Mouse (Mus musculus): ENCODE measurements around the gene Ifitm1. TPM values are rescaled to one million over a fixed set of nuclear protein-coding genes. Genes with fewer than 3 reads are reported as not detected.
A peak's percentile ranks its signal among the peaks of the same experiment; 100 is the strongest.

The Ifitm1 gene
- polyA plus RNA-seq, 2 experiments, result 30.9 to 35.7 TPM

- Histone ChIP-seq H3K4me2 (ENCODE audit: low read depth) (peak overlapping the region; percentile 63; the same call in 1 of the 2 replicates), H3K36me3 (replicated peaks; ENCODE audit: control insufficient read depth, insufficient read depth, low read depth) (no peaks in the 10 kb centered on the region), H3K4me1 (replicated peaks; ENCODE audit: control insufficient read depth in 2 of 2, insufficient read depth in 2 of 2, low read length in 1 of 2) (peaks cover 3 to 18% of the 10 kb centered on the region in 2 experiments; a peak in 3 of 4 replicates), H3K27ac (no peak overlapping the region), H3K9me3 (ENCODE audit: control insufficient read depth, low read length) (no peaks in the 10 kb centered on the region), H3K4me3 (ENCODE audit: insufficient read depth in 1 of 2, low read depth in 2 of 2, low read length in 2 of 2) (no peak overlapping the region), H3K9ac (replicated peaks) (no peak overlapping the region), H3K27me3 (ENCODE audit: control insufficient read depth, insufficient read depth, low read length) (no peaks in the 10 kb centered on the region)
- no peak for TF ChIP-seq EP300 (IDR thresholded peaks at IDR 0.05; ENCODE audit: low read depth)
- ATAC-seq (ENCODE audit: insufficient read depth), result no peak
- WGBS (ENCODE audit: insufficient replicate concordance), result 49% methylated on average over 11 of the region's 11 CpGs
- no peak for DNase-seq (ENCODE audit: low read depth in 3 of 3, low spot score in 3 of 3)
Observed at GRCm38 (mm10) chr7:140953133-140953532, 13.9 kb upstream of the Ifitm1 start.

DNA sequence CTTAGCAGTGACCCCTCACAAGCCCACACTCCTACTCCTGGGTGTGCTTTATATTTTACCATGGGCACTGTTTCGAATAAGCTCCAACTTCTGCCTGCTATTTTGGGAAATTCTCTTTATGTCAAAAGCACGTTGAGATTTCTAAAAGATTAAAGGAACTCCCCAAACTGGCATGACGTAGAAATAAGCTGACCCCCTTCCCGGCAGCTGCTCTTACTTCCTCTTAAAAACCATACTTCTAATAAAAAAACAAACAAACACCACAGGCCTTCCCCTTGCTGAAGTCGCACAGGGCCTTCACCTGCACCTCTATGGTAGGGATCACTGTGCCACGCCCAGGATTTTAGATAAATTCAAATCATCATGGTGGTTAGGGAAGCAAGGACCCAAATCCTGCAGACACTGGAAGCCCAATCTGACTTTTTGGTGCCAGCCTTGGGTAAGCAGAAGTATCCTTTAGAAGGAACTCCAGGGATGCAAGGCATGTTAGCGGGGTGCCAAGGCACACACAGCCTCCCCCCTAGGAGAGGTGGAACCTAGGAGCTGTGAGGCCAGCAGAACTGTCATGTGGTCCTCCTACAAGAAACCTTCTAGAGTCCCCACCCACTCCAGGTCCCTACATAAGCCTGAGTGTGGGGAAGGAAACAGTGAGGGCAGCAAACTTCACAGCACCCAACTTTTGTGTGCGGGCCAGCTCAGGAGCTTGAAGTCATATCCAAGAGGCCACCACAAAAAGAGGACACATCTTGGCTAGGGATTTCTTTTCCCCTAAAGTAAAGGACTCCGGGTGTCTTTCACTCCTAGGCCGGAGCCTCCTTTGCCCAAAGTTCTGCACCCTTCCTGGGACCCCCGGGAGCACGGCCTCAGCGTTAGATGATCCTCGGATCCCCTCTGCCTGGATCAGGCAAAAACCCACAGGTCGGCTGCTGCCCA is 13.0 kb upstream of the Ifitm1 start:
- ATAC-seq (ENCODE audit: insufficient read depth), result no peak
- Histone ChIP-seq H3K9ac (replicated peaks) (no peak overlapping the region), H3K27me3 (ENCODE audit: control insufficient read depth, insufficient read depth, low read length) (no peaks in the 10 kb centered on the region), H3K4me1 (replicated peaks; ENCODE audit: control insufficient read depth in 2 of 2, insufficient read depth in 2 of 2, low read length in 1 of 2) (peaks cover 3 to 15% of the 10 kb centered on the region in 2 experiments; a peak in 3 of 4 replicates), H3K36me3 (replicated peaks; ENCODE audit: control insufficient read depth, insufficient read depth, low read depth) (no peaks in the 10 kb centered on the region), H3K4me2 (ENCODE audit: low read depth) (peak overlapping the region; percentile 63), H3K27ac (no peak overlapping the region), H3K4me3 (ENCODE audit: insufficient read depth in 1 of 2, low read depth in 2 of 2, low read length in 2 of 2) (peak overlapping the region; percentile 43 to 51), H3K9me3 (ENCODE audit: control insufficient read depth, low read length) (no peaks in the 10 kb centered on the region)
- 27% methylated on average over 15 of the region's 15 CpGs for WGBS (ENCODE audit: insufficient replicate concordance)
- TF ChIP-seq EP300 (IDR thresholded peaks at IDR 0.05; ENCODE audit: low read depth) (no peak), CTCF (IDR thresholded peaks at IDR 0.05; ENCODE audit: low read depth) (no peak)
- no peak for DNase-seq (ENCODE audit: low read depth in 3 of 3, low spot score in 3 of 3)

DNA sequence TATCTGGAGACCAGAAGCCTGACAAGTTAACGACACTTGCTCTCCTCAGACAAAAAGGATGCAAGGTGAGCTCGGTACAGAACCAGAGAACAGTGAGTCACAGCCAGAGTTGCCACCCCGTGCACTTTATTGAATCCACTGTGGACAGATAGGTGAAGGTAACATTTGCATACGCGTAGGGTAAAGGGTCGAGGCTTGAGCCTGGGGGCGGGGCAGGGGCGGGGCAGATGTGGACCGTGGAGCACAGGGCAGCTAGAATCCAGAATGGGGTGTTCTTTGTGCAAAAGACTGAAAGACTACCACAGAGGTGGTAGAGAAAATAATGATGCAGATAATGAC is 12.3 kb upstream of the Ifitm1 start:
- Histone ChIP-seq H3K27ac (no peak overlapping the region), H3K27me3 (ENCODE audit: control insufficient read depth, insufficient read depth, low read length) (no peaks in the 10 kb centered on the region), H3K9me3 (ENCODE audit: control insufficient read depth, low read length) (no peaks in the 10 kb centered on the region), H3K4me2 (ENCODE audit: low read depth) (peak overlapping the region; percentile 63), H3K4me3 (ENCODE audit: insufficient read depth in 1 of 2, low read depth in 2 of 2, low read length in 2 of 2) (peak overlapping the region; percentile 51 to 86), H3K36me3 (replicated peaks; ENCODE audit: control insufficient read depth, insufficient read depth, low read depth) (no peaks in the 10 kb centered on the region), H3K4me1 (replicated peaks; ENCODE audit: control insufficient read depth in 2 of 2, insufficient read depth in 2 of 2, low read length in 1 of 2) (peaks cover 3 to 16% of the 10 kb centered on the region in 2 experiments; a peak in 3 of 4 replicates), H3K9ac (replicated peaks) (no peak overlapping the region)
- 4% methylated on average over 9 of the region's 9 CpGs for WGBS (ENCODE audit: insufficient replicate concordance)
- no peak for ATAC-seq (ENCODE audit: insufficient read depth)
- TF ChIP-seq CTCF (IDR thresholded peaks at IDR 0.05; ENCODE audit: low read depth), result no peak
- no peak for TF ChIP-seq EP300 (IDR thresholded peaks at IDR 0.05; ENCODE audit: low read depth)
- DNase-seq (ENCODE audit: low read depth in 3 of 3, low spot score in 3 of 3), result no peak

DNA sequence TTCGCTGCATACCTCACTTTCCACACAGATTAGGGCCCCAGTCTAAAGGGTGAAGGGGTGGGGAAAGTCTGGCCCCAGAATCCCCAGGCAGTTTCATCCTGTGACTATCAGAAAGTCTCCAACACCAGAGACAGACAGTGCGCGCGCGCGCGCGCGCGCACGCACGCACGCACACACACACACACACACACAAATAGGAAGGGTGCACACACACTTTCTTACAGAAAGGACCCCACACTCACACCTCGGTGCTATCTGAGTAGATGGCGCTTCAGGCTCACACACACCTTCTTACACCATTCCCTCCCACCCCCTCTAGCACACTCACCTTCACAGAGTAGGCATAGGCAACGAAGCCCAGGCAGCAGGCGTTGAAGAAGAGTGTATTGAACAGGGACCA is 11.7 kb upstream of the Ifitm1 start:
- TF ChIP-seq EP300 (IDR thresholded peaks at IDR 0.05; ENCODE audit: low read depth), result no peak
- no peak for TF ChIP-seq CTCF (IDR thresholded peaks at IDR 0.05; ENCODE audit: low read depth)
- Histone ChIP-seq H3K4me1 (replicated peaks; ENCODE audit: control insufficient read depth in 2 of 2, insufficient read depth in 2 of 2, low read length in 1 of 2) (peaks cover 3 to 16% of the 10 kb centered on the region in 2 experiments; a peak in 3 of 4 replicates), H3K9ac (replicated peaks) (no peak overlapping the region; the same call in none of the 2 replicates), H3K27me3 (ENCODE audit: control insufficient read depth, insufficient read depth, low read length) (no peaks in the 10 kb centered on the region), H3K36me3 (replicated peaks; ENCODE audit: control insufficient read depth, insufficient read depth, low read depth) (no peaks in the 10 kb centered on the region), H3K4me3 (ENCODE audit: insufficient read depth in 1 of 2, low read depth in 2 of 2, low read length in 2 of 2) (peak overlapping the region; percentile 51 to 86), H3K4me2 (ENCODE audit: low read depth) (peak overlapping the region; percentile 63), H3K27ac (peak overlapping the region; percentile 14; the same call in 1 of the 2 replicates), H3K9me3 (ENCODE audit: control insufficient read depth, low read length) (no peaks in the 10 kb centered on the region)
- 4% methylated on average over 17 of the region's 17 CpGs for WGBS (ENCODE audit: insufficient replicate concordance)
- ATAC-seq (ENCODE audit: insufficient read depth) (peak; percentile 37), DNase-seq (ENCODE audit: low read depth in 3 of 3, low spot score in 3 of 3) (no peak)

Data from liver, embryonic 14.5 days (tissue).